Mouse (Mus musculus) lung, postnatal 36 days (tissue): ENCODE measurements around the gene Tmco2.
"Not testable (repeated sequence)": the region's sequence is repeated elsewhere in the genome, so short reads cannot be mapped to it uniquely, and the experiment has no call there.

ENCODE experiments used
- DNase-seq: peaks from one replicate; pipeline ENCODE4 v3.0.0; 2022; ENCODE audit warnings: mixed read lengths

The Tmco2 gene

DNA sequence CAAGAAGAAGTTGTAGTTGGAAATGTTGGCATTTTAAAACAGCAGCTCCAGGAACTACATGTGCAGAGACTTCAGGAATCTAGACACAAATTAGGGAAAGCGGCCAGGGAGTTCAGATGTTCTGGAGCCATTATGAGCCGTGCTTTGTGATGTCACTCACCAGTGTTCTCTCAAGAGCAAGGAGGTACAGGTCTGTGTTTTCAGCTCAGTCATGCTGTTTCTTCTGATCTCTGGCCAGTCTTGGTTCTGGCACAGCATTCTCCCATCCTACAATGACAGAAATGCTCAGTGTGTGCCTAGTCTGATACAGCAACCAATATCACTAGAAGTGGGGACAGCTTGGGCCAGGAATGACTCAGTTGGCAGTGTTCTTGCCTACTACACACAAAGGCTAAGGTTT is at the start of gene Tmco2:
TSS of gene Tmco2 (minus strand) at position 101 of the 400 bp plus-strand sequence.
- no peak for DNase-seq

DNA sequence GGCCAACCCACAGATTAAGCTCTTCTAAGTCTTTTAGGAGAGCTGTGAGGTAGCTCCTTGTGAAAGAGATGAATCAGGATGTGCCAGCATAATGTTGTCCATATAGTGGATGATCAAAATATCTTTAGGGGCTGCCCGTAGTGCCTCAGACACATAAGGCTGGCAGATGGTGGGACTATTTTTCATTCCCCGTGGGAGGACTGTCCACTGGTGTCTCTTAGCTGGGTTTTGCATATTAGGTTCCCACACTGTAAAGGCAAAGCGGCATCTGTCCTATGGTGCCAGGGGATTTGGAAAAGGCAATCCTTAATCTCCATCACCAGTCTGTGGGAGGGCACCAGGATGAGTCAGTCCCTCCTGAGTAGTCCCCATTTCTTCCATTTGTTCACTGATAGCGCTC is 5.7 kb downstream of the Tmco2 start:
- no peak for DNase-seq

DNA sequence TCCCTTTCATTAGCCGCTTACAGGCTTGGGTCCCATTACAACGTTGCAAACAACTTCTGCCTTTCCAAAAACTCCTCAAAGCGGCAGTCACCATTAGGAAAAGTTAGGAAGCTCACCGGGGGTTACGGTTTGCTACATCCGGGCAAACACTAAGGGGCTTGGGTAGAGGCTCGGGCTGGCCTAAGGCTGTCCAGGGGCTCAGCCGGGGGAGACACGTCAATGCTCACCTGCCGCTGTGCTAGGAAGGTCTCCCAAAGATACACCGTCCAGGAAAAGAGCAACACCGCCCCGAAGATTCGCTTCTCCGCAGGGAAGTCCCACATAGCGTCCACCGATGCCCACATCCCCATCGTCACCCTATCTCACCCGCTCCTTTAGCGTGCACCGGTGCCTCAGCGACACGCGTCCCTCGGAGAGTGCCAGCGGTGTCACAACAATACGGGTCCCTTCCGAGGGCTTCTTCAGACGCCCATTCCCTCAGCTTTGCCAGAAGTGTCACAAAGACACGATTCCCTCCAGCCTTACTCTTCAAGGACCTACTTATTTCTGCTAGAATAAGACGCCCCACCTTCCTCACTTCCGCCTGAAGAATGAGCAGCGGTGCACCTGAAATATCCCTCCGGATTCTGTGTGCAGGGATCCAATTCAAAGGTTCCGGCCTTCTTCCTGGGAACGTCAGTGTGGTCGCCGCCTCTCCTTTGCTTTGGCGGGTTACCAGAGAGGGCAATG is 11.2 kb downstream of the Tmco2 start, which contains the start of gene Zmpste24:
TSS of gene Zmpste24 (minus strand) at position 592 of the 729 bp plus-strand sequence.
- DNase-seq: peak; percentile 90

DNA sequence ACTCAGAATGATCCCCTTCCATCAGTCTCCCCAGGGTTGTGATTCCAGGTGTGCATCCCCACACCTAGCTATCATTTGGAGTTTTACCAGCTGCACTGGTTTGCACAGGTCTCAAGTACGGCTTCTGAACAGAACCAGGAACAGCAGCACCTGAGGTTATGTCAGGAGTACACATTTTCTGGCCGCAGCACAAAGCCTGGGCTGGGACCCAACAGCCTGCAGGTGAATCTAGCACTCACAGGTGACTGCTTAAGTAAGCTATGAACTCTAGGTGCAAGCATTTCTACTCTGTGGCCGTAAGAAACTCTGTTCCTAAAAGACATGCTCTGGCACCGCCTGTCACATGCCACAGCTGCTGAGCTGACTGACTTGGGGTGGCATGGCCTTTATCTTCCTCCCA is 18.8 kb downstream of the Tmco2 start:
- no peak for DNase-seq

DNA sequence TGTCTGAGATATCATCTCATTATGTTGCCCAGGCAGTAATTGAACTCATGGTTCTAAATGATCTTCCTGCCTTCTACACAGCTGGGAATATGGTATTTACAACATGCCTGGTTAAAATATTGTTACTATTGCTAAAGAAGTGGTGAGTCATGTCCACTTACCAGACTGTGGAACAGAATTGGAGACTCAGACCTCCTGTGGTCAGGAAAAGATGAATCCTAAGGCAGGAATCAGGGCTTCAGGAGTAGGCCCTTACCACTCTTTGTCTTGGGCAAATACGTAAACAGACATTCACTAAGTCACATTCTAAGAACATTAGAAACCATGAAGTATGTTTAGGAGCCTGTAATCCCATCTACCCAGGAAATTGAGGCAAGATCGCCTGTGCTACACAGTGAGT is 20.3 kb downstream of the Tmco2 start:
- no peak for DNase-seq

DNA sequence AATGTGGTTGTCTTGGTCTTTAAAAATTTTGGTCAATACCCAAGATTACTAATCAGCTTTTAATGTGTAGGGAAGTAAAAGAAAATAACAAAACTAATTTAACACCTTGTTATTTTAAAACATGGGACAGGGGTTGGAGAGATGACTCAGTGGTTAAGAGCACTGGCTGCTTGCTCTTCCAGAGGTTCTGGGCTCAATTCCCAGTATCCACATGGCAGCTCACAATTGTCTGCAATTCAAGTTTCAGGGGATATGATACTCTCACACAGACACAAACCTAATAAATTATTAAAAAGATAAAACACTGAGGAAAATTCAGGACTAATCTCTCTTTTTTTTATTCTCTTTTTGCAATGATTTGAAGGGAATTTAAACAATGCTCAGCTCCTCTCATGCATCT is 24.5 kb downstream of the Tmco2 start:
- no peak for DNase-seq

DNA sequence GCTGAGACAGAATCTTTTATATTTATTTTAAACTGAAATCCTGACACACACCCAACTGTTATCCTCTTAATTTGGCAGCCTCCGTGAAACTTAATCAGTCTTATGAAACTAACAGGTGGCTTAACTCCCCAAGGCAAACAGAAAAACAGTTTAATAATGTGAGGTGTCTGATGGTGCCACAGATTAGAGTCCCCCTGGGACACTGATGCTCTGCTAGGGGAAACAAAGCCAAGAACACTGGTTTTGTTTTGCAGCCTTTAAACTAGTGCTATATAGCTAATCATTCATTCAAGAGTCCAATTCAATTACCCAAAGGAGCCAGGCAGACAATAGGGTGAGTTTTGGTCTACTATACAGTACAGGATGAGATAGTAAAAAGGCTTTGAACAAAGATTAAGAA is 28.6 kb downstream of the Tmco2 start:
- no peak for DNase-seq

DNA sequence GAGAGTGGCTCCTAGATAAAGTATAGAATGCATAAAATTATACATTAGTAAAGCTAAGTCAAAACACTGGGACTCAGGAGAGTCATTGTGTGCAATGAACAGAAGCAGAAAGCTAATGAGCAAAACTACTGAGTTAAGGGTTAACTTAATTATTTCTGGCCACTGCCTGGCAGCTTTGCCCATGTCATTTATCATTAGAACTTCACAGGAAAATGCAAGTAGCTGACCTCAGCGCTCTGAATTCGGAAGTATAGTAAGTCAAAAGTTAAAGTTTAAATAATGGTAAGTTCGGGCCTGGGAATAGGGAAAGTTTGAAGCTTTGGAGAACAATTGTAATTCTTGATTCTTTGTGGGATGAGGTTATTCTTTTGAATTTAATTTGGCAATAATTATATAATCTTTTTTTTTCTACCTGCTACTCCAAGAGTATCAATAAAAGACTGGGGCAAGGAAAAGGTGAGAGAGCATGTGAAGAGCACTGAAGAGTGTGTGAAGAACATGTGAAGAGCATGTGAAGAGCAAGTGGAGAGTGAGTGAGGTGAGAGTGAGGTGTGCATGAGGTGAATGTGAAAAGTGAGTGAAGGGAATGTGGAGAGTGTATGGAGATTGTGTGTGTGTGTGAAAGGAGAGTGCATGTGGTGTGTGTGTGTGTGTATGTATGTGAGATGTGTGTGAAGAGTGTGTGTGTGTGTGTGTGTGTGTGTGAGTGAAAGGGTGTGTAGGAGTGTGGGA is 30.9 kb downstream of the Tmco2 start:
- no peak for DNase-seq

DNA sequence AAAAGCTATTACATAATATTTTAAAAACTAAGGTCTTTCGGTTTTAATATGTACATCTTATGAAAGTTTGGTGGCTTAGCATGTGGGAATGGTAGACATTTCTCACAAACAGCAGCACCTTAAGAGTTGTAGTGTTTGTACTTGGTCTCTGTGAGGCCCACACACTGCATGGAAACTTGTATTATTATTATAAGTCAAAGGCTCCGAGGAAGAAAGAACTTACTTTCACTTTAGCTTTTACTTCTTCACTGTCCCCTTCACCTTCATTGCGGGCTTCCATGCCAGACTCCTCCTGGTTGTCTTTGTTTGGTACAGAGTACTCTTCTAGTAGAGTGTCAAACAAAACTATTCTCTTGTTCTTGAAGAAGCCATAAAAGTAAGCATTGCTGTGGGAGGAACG is 34.8 kb downstream of the Tmco2 start:
- DNase-seq: no peak

DNA sequence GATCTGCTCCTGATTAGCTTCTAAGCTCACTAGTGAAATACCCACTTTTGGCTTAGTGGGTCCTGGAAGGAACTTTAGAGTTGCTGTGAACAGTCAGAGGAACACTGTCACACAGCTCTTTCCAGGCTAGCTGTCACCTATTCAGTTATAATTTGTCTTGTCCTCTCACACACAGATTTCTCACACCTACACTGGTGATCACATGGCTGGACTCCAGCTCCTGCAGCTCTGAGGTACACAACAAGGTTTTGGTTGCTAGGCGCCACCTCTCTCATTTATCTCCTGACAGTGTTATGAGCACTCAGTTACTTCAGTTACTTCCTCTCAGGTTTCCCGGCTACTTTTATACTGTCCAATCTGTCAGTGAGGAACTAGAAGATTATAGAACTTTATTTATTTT is 43.7 kb downstream of the Tmco2 start:
- DNase-seq: no peak

DNA sequence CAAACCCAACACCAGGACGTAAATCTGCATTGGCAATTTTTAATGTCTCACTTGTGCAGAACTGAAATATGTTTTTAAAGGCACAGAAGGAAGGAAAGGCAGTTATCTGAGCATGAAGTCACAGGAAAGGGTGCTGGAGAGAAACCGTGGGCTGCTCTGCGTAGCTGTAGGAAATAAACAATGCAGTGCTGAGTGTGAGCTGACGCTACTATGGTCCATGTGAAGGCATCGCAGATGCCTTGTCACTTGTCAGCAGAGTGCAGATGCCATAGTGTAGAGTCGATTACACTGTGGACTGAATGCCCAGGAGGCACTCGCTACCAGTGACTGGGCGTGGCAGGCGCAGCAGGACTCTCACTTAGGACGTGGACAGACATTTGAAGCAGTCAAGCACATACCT is 49.8 kb downstream of the Tmco2 start:
- DNase-seq: not testable (repeated sequence)

DNA sequence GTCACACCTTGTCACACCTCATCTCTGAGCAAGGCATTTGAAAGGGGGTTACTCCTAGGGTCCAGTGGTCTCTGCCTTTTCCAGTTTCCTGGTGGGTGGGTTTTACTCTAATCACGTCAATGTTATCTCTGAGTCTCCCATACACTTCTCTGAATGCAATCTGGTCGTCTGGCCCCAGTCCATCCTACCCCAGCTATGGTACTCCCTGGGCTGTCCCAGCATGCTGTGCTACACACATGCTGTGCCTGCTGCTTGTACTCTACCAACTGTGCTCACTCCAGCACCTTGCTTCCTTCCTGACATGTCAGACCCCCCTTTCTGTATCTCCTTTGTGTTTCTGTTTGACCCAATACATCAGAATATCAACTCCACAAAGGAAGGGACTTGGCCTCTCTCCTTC is 52.0 kb downstream of the Tmco2 start:
- DNase-seq: no peak

DNA sequence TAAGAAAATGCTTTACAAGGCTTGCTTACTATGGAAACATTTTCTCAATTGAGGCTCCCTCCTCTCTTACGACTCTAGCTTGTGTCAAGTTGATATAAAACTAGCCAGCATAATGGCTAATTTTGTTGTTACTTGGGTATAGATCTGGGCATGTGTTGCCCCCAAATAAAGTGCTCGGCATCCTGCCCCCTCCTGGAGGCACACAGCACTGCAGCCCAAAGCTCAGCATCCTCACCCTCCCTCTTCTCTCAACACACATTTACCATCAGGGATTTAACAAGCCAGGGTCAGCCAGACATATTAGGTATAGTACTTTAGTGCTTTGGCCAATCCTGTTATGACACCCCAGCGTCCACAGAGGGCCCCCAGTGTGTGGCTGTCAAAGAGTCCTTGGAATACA is 52.7 kb downstream of the Tmco2 start:
- no peak for DNase-seq
